Mouse (Mus musculus) heart, postnatal 36 days (tissue): ENCODE data around the gene Olfr584. TPM values are rescaled to one million over a fixed set of nuclear protein-coding genes. Genes with fewer than 3 reads are reported as not detected.

ENCODE experiments used
- DNase-seq, 2 experiments: peaks; one replicate each; pipeline ENCODE4 v3.0.0; 2021 to 2022
- intact Hi-C: fragments of 180-260 bp; cut with DNase I; formaldehyde crosslinking; loops from one replicate; pipeline ENCODE4 v1.15.1; 2025
- total RNA-seq, 2 experiments: library from RNA; stranded (reverse); gene quantifications; 2 replicates each; pipeline ENCODE4 v1.2.3; 2021

Gene Olfr584
- not detected for total RNA-seq

GRCm38 (mm10) chr7:103081585-103081984, at the start of gene Olfr584:
Olfr584 (plus strand) TSS chr7:103081885.
- no peak for DNase-seq
- intact Hi-C loops: no loop called here

DNA sequence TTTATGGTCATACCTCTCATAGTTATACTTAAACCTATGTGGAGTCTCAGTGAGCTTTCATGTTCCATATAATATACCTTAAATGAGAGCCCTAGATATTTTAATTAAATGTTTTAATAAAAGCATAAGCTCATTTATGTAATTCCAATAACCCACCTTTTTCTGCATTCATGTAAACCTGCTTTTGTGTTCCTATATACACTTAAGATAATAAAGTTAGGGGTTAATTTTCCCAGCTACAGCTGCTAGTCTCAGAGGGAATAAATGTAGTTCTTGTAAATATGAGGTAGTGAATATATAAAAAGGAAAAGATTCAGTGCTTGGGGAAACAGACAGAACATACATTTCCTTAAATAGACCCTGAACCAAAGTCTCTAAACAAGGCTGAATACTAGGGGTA, 44.0 kb upstream of the Olfr584 start, which contains the start of gene Olfr582:
TSS of gene Olfr582 (plus strand) at position 301 of the 400 bp plus-strand sequence.
- DNase-seq: no peak
- intact Hi-C loops: no loop called here

GRCm38 (mm10) chr7:103051000-103051399, 30.7 kb upstream of the Olfr584 start, which contains the start of gene Olfr583:
Olfr583 (plus strand) TSS chr7:103051300.
- intact Hi-C loops: no loop called here
- DNase-seq: no peak

DNA sequence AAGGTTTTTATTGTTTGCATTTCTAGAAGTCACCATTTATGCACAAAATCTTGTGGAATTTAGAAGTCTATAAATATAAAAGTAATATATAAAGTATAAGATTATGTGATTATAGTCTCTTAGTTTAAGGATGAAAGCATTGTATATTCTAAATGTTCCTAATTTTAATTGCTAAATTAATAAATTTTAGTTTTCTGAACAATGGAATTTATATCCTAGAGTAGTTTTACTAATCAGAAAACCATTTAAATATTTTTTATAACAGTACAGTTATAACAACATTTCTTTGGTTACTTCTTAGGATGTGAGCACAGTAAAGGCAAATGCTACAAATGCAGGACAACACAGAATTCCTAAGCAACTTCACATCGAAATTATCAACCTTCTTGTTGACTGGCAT, 15.7 kb downstream of the Olfr584 start, which contains the start of gene Olfr585:
TSS of gene Olfr585 (plus strand) at position 301 of the 400 bp plus-strand sequence.
- DNase-seq: no peak
- intact Hi-C loops: no loop called here

DNA sequence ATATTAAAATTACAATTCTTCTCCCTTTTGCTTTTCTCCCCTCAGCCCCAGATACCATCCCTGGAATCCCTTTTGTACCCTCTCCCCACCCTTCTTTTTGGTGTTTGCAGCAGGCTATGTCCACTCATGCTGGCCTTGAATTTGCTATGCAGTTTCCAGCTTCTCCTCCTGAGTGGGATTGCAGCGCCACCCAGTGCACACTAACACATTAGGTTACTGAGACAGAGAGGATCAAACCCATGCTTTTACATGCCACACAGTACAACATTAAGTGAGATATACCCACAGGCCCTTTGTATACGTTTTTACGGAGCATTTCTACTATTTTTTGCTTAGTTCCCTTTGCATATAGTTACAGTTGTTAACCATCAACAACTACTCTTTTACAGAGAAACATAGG, 37.7 kb downstream of the Olfr584 start:
- DNase-seq: no peak
- intact Hi-C loops: no loop called here

DNA sequence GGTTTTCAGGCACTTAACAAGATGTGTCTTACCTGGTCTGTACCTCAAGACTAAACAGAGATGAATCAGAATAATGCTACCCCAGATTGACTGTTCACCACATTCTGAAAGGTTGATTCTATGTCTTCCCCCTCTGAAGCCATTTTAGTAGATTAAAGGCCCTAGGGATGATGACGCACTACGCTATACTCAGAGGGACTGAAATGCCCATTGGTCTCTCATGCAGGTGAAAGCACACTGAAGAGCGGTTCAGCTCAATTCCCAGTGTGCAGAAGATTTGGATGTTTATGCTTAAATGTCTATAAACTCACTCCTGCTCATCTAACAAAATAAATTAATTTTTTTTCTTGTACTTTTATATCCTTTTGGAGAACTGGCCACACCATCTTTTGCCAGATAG, 43.9 kb downstream of the Olfr584 start, which contains the start of gene Olfr586:
TSS of gene Olfr586 (minus strand) at position 101 of the 400 bp plus-strand sequence.
- DNase-seq: no peak
- intact Hi-C loops: no loop called here

Other genes with a start within 250 kb of the Olfr584 start
- not detected for gene Olfr566, start 223.1 kb upstream of the Olfr584 start, total RNA-seq
- gene Olfr568, start 204.8 kb upstream of the Olfr584 start, total RNA-seq: not detected
- gene Olfr569, start 191.0 kb upstream of the Olfr584 start, total RNA-seq: not detected
- not detected for gene Olfr570, start 187.3 kb upstream of the Olfr584 start, total RNA-seq
- gene Olfr571, start 164.3 kb upstream of the Olfr584 start, total RNA-seq: not detected
- not detected for gene Olfr572, start 157.5 kb upstream of the Olfr584 start, total RNA-seq
- gene Olfr573-ps1, start 139.3 kb upstream of the Olfr584 start, total RNA-seq: not detected
- gene Olfr574, start 133.4 kb upstream of the Olfr584 start, total RNA-seq: not detected
- gene Olfr575, start 123.1 kb upstream of the Olfr584 start, total RNA-seq: not detected
- not detected for gene Olfr576, start 119.2 kb upstream of the Olfr584 start, total RNA-seq
- gene Olfr577, start 105.9 kb upstream of the Olfr584 start, total RNA-seq: not detected
- not detected for gene Olfr578, start 92.6 kb upstream of the Olfr584 start, total RNA-seq
- not detected for gene Olfr582, start 43.9 kb upstream of the Olfr584 start, total RNA-seq
- gene Olfr583, start 30.6 kb upstream of the Olfr584 start, total RNA-seq: not detected
- not detected for gene Olfr585, start 15.8 kb downstream of the Olfr584 start, total RNA-seq
- gene Olfr586, start 43.8 kb downstream of the Olfr584 start, total RNA-seq: not detected
- not detected for gene Olfr588-ps1, start 59.0 kb downstream of the Olfr584 start, total RNA-seq
- not detected for gene Olfr589, start 74.5 kb downstream of the Olfr584 start, total RNA-seq
- gene Olfr591, start 96.5 kb downstream of the Olfr584 start, total RNA-seq: not detected
- gene Olfr592, start 102.9 kb downstream of the Olfr584 start, total RNA-seq: not detected
- gene Olfr593, start 130.0 kb downstream of the Olfr584 start, total RNA-seq: not detected
- not detected for gene Olfr594, start 135.1 kb downstream of the Olfr584 start, total RNA-seq
- gene Usp17ld, start 170.6 kb downstream of the Olfr584 start, total RNA-seq: not detected
- gene Olfr596, start 223.8 kb downstream of the Olfr584 start, total RNA-seq: not detected
- not detected for gene Olfr597, start 234.4 kb downstream of the Olfr584 start, total RNA-seq
- gene Olfr598, start 241.7 kb downstream of the Olfr584 start, total RNA-seq: not detected